Mouse (Mus musculus): ENCODE results near the gene Egfr.

Egfr gene

GRCm38 (mm10) chr11:16752007-16752348 is at the start of gene Egfr:
TSS of gene Egfr (plus strand) at chr11:16752203.
- DNase-seq (ENCODE audit: low spot score in 2 of 2), result no peak

- no peak for DNase-seq (ENCODE audit: low spot score in 2 of 2)
These were observed 48.8 kb upstream of the Egfr start for GRCm38 (mm10) chr11:16703221-16703620.

- no peak for DNase-seq (ENCODE audit: low spot score in 2 of 2)
These were observed 16.8 kb upstream of the Egfr start for GRCm38 (mm10) chr11:16735083-16735644.

- DNase-seq (ENCODE audit: low spot score in 2 of 2), result no peak
These were observed 14.7 kb upstream of the Egfr start for GRCm38 (mm10) chr11:16737323-16737722.

- no peak for DNase-seq (ENCODE audit: low spot score in 2 of 2)
These were observed 13.3 kb upstream of the Egfr start for GRCm38 (mm10) chr11:16738691-16739090.

- no peak for DNase-seq (ENCODE audit: low spot score in 2 of 2)
These were observed 12.8 kb upstream of the Egfr start for GRCm38 (mm10) chr11:16739155-16739554.

- no peak for DNase-seq (ENCODE audit: low spot score in 2 of 2)
These were observed 11.1 kb upstream of the Egfr start for GRCm38 (mm10) chr11:16740691-16741611.

- no peak for DNase-seq (ENCODE audit: low spot score in 2 of 2)
These were observed 9.8 kb upstream of the Egfr start for GRCm38 (mm10) chr11:16742251-16742650.

GRCm38 (mm10) chr11:16742821-16743220 is 9.2 kb upstream of the Egfr start:
- no peak for DNase-seq (ENCODE audit: low spot score in 2 of 2)

GRCm38 (mm10) chr11:16751457-16751982 is 483 bp upstream of the Egfr start:
- no peak for DNase-seq (ENCODE audit: low spot score in 2 of 2)

- DNase-seq (ENCODE audit: low spot score in 2 of 2), result no peak
These were observed 548 bp downstream of the Egfr start for GRCm38 (mm10) chr11:16752349-16753153.

- no peak for DNase-seq (ENCODE audit: low spot score in 2 of 2)
These were observed 1.4 kb downstream of the Egfr start for GRCm38 (mm10) chr11:16753154-16754040.

- DNase-seq (ENCODE audit: low spot score in 2 of 2), result no peak
These were observed 7.9 kb downstream of the Egfr start for GRCm38 (mm10) chr11:16759930-16760329.

- DNase-seq (ENCODE audit: low spot score in 2 of 2), result no peak
These were observed 9.2 kb downstream of the Egfr start for GRCm38 (mm10) chr11:16761184-16761583.

GRCm38 (mm10) chr11:16766038-16766815 is 14.2 kb downstream of the Egfr start:
- DNase-seq (ENCODE audit: low spot score in 2 of 2), result no peak

GRCm38 (mm10) chr11:16767984-16768383 is 16.0 kb downstream of the Egfr start:
- no peak for DNase-seq (ENCODE audit: low spot score in 2 of 2)

- no peak for DNase-seq (ENCODE audit: low spot score in 2 of 2)
These were observed 17.3 kb downstream of the Egfr start for GRCm38 (mm10) chr11:16769276-16769675.

GRCm38 (mm10) chr11:16769709-16770303 is 17.8 kb downstream of the Egfr start:
- DNase-seq (ENCODE audit: low spot score in 2 of 2), result no peak

- no peak for DNase-seq (ENCODE audit: low spot score in 2 of 2)
These were observed 19.0 kb downstream of the Egfr start for GRCm38 (mm10) chr11:16770966-16771365.

- no peak for DNase-seq (ENCODE audit: low spot score in 2 of 2)
These were observed 20.7 kb downstream of the Egfr start for GRCm38 (mm10) chr11:16772717-16773116.

Measured in frontal cortex, postnatal 25 days (tissue).